Mouse (Mus musculus) neural tube, embryonic 13.5 days (tissue): ENCODE results near the gene Astn2. TPM values are rescaled to one million over a fixed set of nuclear protein-coding genes. Genes with fewer than 3 reads are reported as not detected.

Experiments
- ATAC-seq: fragments of 200-750 bp; cut with Nextera tagmentation; 2 replicates; pipeline ENCODE4 v1.8.0; 2017; ENCODE audit warnings: low read depth, mild to moderate bottlenecking, moderate TSS enrichment, moderate library complexity
- H3K27ac ChIP-seq: fragments of 300-500 bp; sonication (generic); replicated peaks from 2 replicates; pipeline ENCODE4 v1.5.1; 2015; ENCODE audit warnings: moderate library complexity, mild to moderate bottlenecking, inconsistent platforms
- H3K27me3 ChIP-seq: fragments of 300-500 bp; sonication (generic); 2 replicates; pipeline ENCODE4 v1.6.1; 2015; ENCODE audit warnings: mild to moderate bottlenecking, inconsistent platforms
- H3K36me3 ChIP-seq: fragments of 300-500 bp; sonication (generic); 2 replicates; pipeline ENCODE4 v1.6.1; 2015; ENCODE audit warnings: mild to moderate bottlenecking, inconsistent platforms
- H3K4me1 ChIP-seq: fragments of 300-500 bp; sonication (generic); replicated peaks from 2 replicates; pipeline ENCODE4 v1.6.1; 2015; ENCODE audit warnings: inconsistent platforms
- H3K4me2 ChIP-seq: fragments of 300-500 bp; sonication (generic); 2 replicates; pipeline ENCODE4 v1.6.1; 2015; ENCODE audit warnings: inconsistent platforms, mild to moderate bottlenecking, moderate library complexity
- H3K4me3 ChIP-seq: fragments of 300-500 bp; sonication (generic); 2 replicates; pipeline ENCODE4 v1.5.1; 2015; ENCODE audit warnings: mild to moderate bottlenecking, inconsistent platforms
- H3K9ac ChIP-seq: fragments of 300-500 bp; sonication (generic); 2 replicates; pipeline ENCODE4 v1.6.1; 2015; ENCODE audit warnings: moderate library complexity, mild to moderate bottlenecking, inconsistent platforms
- H3K9me3 ChIP-seq: fragments of 300-500 bp; sonication (generic); 2 replicates; pipeline ENCODE4 v1.6.1; 2016; ENCODE audit warnings: inconsistent platforms
- WGBS: fragments of 180-500 bp; shearing (Covaris S2); methylation state at CpG from one replicate; pipeline ENCODE4 v1.1.7; 2015; 5-methylcytosine and 5-hydroxymethylcytosine counted together
- polyA plus RNA-seq: library from polyadenylated mRNA; unstranded; fragments of >200 nt; fragmentation: Nextera tagmentation; extraction: Ambion mirVana; gene quantifications from 2 replicates; pipeline ENCODE4 v1.2.1, GENCODE M21; 2015

The Astn2 gene
- polyA plus RNA-seq, 1 experiment from 2014 or later, result 2.7 TPM

DNA sequence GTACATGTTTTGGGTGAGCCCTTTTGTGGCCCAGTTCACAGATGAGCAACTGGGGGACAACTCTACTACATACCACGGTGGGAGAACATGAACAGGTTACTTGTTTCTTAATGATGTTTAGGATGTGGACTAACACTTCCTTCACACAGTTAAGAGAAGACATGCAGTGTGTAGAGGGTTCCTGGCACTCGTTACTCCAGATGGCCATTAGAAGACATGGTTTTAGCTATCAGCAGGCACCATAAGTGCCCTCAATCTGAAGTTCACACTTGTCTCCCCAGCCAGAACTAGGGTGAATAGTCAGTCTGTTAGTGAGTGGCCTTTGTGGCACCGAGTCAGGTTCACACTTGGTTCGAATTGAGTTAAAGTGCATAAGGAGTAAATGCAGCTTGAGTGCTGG lies 796.3 kb downstream of the Astn2 start:
- peaks cover 62% of the 10 kb centered on the region for H3K4me1 ChIP-seq
- WGBS, result 94% methylated on average over 4 of the region's 4 CpGs

GRCm38 (mm10) chr4:65607184-65607631 lies 797.2 kb downstream of the Astn2 start:
- Histone ChIP-seq H3K27me3 (no peaks in the 10 kb centered on the region), H3K9me3 (no peaks in the 10 kb centered on the region), H3K27ac (no peak overlapping the region), H3K4me1 (peaks cover 62% of the 10 kb centered on the region), H3K4me2 (peak overlapping the region; percentile 71), H3K36me3 (no peaks in the 10 kb centered on the region), H3K4me3 (peak overlapping the region; percentile 54), H3K9ac (no peak overlapping the region)
- no peak for ATAC-seq
- 75% methylated on average over 10 of the region's 10 CpGs for WGBS

More for the DNA sequence above, 796.3 kb downstream of the Astn2 start:
- Histone ChIP-seq H3K36me3 (peaks cover 2% of the 10 kb centered on the region), H3K27me3 (no peaks in the 10 kb centered on the region), H3K9ac (no peak overlapping the region), H3K4me2 (no peak overlapping the region), H3K27ac (no peak overlapping the region), H3K9me3 (no peaks in the 10 kb centered on the region), H3K4me3 (no peak overlapping the region)
- ATAC-seq, result no peak

DNA sequence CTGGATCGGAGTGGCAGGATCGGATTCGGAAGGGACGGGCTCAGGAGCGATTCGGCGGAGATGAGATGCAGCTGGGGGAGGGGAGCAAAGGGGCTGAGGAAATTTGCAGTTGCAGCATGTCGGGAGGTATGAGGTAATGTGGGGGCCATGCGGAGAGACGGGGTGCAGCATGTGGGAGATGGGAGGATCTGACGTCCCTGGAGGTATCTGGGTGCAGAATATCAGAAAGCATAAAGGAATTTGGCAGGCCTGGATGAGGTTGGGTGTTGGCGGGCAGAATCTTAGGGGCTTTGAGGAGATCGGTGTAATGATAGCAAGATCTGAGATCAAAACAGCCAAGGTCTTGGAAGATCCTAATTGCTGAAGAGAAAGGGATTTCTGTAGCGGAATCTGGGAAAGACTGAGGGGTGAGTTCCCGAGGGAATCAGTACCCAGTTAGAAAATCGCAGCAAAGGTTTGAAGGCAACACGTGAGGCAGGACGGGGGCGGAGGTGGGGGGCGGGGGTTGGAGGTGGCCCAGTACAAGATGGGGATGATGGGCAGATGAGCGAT lies 799.2 kb downstream of the Astn2 start:
- Histone ChIP-seq H3K9me3 (no peaks in the 10 kb centered on the region), H3K4me1 (peaks cover 42% of the 10 kb centered on the region), H3K9ac (peak overlapping the region; percentile 80), H3K27me3 (no peaks in the 10 kb centered on the region), H3K4me2 (peak overlapping the region; percentile 71), H3K27ac (peak overlapping the region; percentile 78), H3K4me3 (peak overlapping the region; percentile 54), H3K36me3 (no peaks in the 10 kb centered on the region)
- 1% methylated on average over 21 of the region's 21 CpGs for WGBS
- ATAC-seq, result peak; percentile 89

GRCm38 (mm10) chr4:65604504-65605150 lies 799.8 kb downstream of the Astn2 start, which contains the start of gene Trim32:
Trim32 (plus strand) TSS chr4:65604986.
- ATAC-seq, result peak; percentile 98
- no peaks in the 10 kb centered on the region for H3K27me3 ChIP-seq
- WGBS, result 4% methylated on average over 33 of the region's 33 CpGs

GRCm38 (mm10) chr4:65594601-65595369 lies 809.6 kb downstream of the Astn2 start:
- 75% methylated on average over 5 of the region's 5 CpGs for WGBS
- no peak for ATAC-seq
- no peaks in the 10 kb centered on the region for H3K36me3 ChIP-seq

More at GRCm38 (mm10) chr4:65604504-65605150, 799.8 kb downstream of the Astn2 start, which contains the start of gene Trim32:
- Histone ChIP-seq H3K9me3 (no peaks in the 10 kb centered on the region), H3K27ac (peak within 1 kb of the TSS; percentile 78), H3K9ac (peak within 1 kb of the TSS; percentile 80), H3K4me2 (peak within 1 kb of the TSS; percentile 71), H3K36me3 (no peaks in the 10 kb centered on the region), H3K4me3 (peak within 1 kb of the TSS; percentile 54), H3K4me1 (peaks cover 38% of the 10 kb centered on the region)

GRCm38 (mm10) chr4:65589780-65590179 lies 814.6 kb downstream of the Astn2 start:
- Histone ChIP-seq H3K9ac (no peak overlapping the region), H3K9me3 (no peaks in the 10 kb centered on the region), H3K4me1 (no peaks in the 10 kb centered on the region), H3K27me3 (no peaks in the 10 kb centered on the region), H3K27ac (no peak overlapping the region), H3K4me3 (no peak overlapping the region), H3K36me3 (no peaks in the 10 kb centered on the region), H3K4me2 (no peak overlapping the region)
- ATAC-seq, result peak; percentile 69; the same call in 1 of the 2 replicates

More at GRCm38 (mm10) chr4:65594601-65595369, 809.6 kb downstream of the Astn2 start:
- no peak overlapping the region for H3K4me3 ChIP-seq
- H3K27me3 ChIP-seq, result no peaks in the 10 kb centered on the region
- H3K27ac ChIP-seq, result no peak overlapping the region
- no peaks in the 10 kb centered on the region for H3K9me3 ChIP-seq
- no peaks in the 10 kb centered on the region for H3K4me1 ChIP-seq
- no peak overlapping the region for H3K4me2 ChIP-seq
- H3K9ac ChIP-seq, result no peak overlapping the region

GRCm38 (mm10) chr4:65586947-65587346 lies 817.5 kb downstream of the Astn2 start:
- no peaks in the 10 kb centered on the region for H3K36me3 ChIP-seq
- no peaks in the 10 kb centered on the region for H3K27me3 ChIP-seq
- H3K4me3 ChIP-seq, result no peak overlapping the region
- H3K27ac ChIP-seq, result no peak overlapping the region
- no peaks in the 10 kb centered on the region for H3K4me1 ChIP-seq
- no peaks in the 10 kb centered on the region for H3K9me3 ChIP-seq
- ATAC-seq, result no peak
- no peak overlapping the region for H3K9ac ChIP-seq
- 59% methylated on average over 5 of the region's 5 CpGs for WGBS
- no peak overlapping the region for H3K4me2 ChIP-seq

- no peak overlapping the region for H3K27ac ChIP-seq
- WGBS, result 84% methylated on average over 1 of the region's 1 CpGs
Measured at GRCm38 (mm10) chr4:65580254-65580653, 824.2 kb downstream of the Astn2 start.

DNA sequence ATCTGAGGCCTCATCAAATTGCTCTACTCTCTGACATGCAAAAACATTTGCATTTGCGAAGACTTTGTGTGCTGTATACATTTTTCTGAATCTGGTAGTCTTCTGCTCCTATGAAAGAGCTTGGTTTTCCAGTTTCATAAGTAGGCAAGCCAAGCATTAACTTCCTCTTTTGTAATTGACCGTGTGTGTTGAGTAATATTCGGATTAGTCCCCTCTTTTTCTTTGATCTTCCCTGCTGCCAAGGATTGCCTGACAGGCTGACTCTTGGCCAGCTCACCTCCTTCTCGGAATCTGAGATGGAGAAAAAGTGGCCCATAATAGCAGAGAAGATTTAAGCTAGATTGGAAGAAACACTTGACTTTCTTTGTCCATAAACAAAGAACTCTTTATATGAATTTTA lies 838.9 kb downstream of the Astn2 start:
- H3K27me3 ChIP-seq, result no peaks in the 10 kb centered on the region
- no peak overlapping the region for H3K4me2 ChIP-seq
- no peaks in the 10 kb centered on the region for H3K36me3 ChIP-seq
- H3K4me3 ChIP-seq, result no peak overlapping the region
- 87% methylated on average over 4 of the region's 4 CpGs for WGBS
- H3K27ac ChIP-seq, result no peak overlapping the region
- no peak for ATAC-seq
- no peak overlapping the region for H3K9ac ChIP-seq
- H3K4me1 ChIP-seq, result no peaks in the 10 kb centered on the region
- H3K9me3 ChIP-seq, result no peaks in the 10 kb centered on the region

More at GRCm38 (mm10) chr4:65580254-65580653, 824.2 kb downstream of the Astn2 start:
- Histone ChIP-seq H3K36me3 (no peaks in the 10 kb centered on the region), H3K9ac (no peak overlapping the region), H3K4me3 (no peak overlapping the region), H3K4me1 (no peaks in the 10 kb centered on the region), H3K27me3 (no peaks in the 10 kb centered on the region), H3K9me3 (no peaks in the 10 kb centered on the region), H3K4me2 (no peak overlapping the region)
- ATAC-seq, result no peak

GRCm38 (mm10) chr4:65548561-65548960 lies 855.9 kb downstream of the Astn2 start:
- Histone ChIP-seq H3K4me2 (no peak overlapping the region), H3K36me3 (no peaks in the 10 kb centered on the region), H3K4me3 (no peak overlapping the region), H3K4me1 (no peaks in the 10 kb centered on the region), H3K9me3 (no peaks in the 10 kb centered on the region), H3K27me3 (no peaks in the 10 kb centered on the region), H3K27ac (no peak overlapping the region), H3K9ac (no peak overlapping the region)
- 78% methylated on average over 6 of the region's 6 CpGs for WGBS
- no peak for ATAC-seq

DNA sequence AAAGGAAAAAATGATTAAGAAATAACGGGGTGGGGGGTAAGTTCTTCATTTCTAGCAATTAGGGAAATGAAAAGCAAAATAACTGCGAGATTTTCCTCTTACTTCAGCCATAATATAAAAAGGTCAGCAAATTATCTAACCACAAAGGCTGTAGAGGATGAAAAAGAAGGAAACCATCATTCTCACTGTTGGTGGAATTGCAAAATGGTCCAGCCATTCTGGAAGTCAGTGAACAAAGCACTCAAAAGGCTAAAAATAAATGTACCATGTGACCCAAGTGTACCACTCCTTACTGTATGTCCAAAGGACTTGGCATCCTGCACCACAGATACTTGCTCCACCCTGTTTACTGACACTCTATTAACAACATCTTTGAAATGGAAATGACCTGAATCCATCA lies 858.8 kb downstream of the Astn2 start:
- 89% methylated on average over 2 of the region's 2 CpGs for WGBS
- no peak for ATAC-seq
- H3K4me3 ChIP-seq, result no peak overlapping the region
- H3K36me3 ChIP-seq, result no peaks in the 10 kb centered on the region
- no peaks in the 10 kb centered on the region for H3K4me1 ChIP-seq
- no peak overlapping the region for H3K27ac ChIP-seq
- no peaks in the 10 kb centered on the region for H3K27me3 ChIP-seq
- no peak overlapping the region for H3K4me2 ChIP-seq
- no peak overlapping the region for H3K9ac ChIP-seq
- no peaks in the 10 kb centered on the region for H3K9me3 ChIP-seq

- Histone ChIP-seq H3K27ac (no peak overlapping the region), H3K36me3 (no peaks in the 10 kb centered on the region), H3K27me3 (no peaks in the 10 kb centered on the region), H3K4me3 (no peak overlapping the region), H3K4me2 (no peak overlapping the region), H3K4me1 (no peaks in the 10 kb centered on the region), H3K9me3 (no peaks in the 10 kb centered on the region), H3K9ac (no peak overlapping the region)
- 90% methylated on average over 2 of the region's 2 CpGs for WGBS
- ATAC-seq, result no peak
Measured at GRCm38 (mm10) chr4:65532071-65532736, 872.2 kb downstream of the Astn2 start.
